In the genomic region with DNA sequence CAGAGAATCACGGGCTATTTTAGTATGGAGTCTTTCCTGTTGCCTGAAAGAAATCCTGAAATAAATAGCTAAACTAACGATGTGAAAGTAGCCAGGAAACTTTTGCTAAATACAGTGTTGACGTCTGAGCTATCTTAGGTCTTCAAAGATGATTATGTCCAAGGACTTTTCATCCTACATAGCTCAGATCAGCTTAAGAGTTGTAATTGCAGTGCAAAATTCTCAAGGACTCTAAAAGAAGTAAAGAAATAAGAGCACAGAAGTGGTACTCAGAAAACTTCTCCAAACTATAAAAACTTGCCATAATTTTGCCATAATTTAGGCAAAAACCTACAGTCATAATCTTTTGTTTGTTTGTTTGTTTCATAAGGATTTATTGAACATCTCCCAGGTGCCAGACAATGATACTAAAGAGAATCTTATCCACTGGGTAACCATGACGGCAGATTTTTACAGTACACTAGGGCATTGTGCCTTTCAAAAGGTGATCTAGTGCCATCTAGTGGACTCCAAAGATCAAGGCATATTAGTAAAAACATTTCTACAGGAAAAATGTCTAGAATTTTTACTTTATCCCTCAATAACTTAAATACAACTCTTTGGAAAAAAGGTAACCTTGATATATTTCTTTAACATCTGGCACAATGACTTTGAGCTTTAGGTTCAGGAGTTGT, we compare ENCODE assay signal across 9 mouse cellular contexts. TPM values are rescaled to one million over a fixed set of nuclear protein-coding genes. Genes with fewer than 3 reads are reported as not detected.
DNase-seq lines count a peak whose midpoint lies in the region; ATAC-seq lines count a peak whose summit lies in the region.
"Had no signal": no experiment of that assay in that cellular context is flagged by ENCODE, and none has a peak within 500 bp of the region (broad histone marks: within the 10 kb centered on the region; RNA-seq: fewer than 3 reads in every experiment).

No protein-coding gene starts in this region.

- no peak overlapping the region for H3K4me3 ChIP-seq in kidney, embryonic 14.5 days (ENCODE audit: low read length)
- no peak overlapping the region for H3K4me3 ChIP-seq in midbrain, embryonic 12.5 days
- H3K4me3 ChIP-seq: limb, embryonic 12.5 days had no signal

- 53% methylated on average over 4 of the region's 4 CpGs for WGBS in kidney, embryonic 14.5 days
- WGBS in midbrain, embryonic 12.5 days: 55% methylated on average over 4 of the region's 4 CpGs

- no peaks in the 10 kb centered on the region for H3K9me3 ChIP-seq in kidney, embryonic 14.5 days (ENCODE audit: control insufficient read depth, low read length)
- H3K9me3 ChIP-seq in midbrain, embryonic 12.5 days: no peaks in the 10 kb centered on the region
- H3K9me3 ChIP-seq: limb, embryonic 12.5 days had no signal

- H3K9ac ChIP-seq in kidney, embryonic 14.5 days (ENCODE audit: low read depth, low read length): no peak overlapping the region
- H3K9ac ChIP-seq in midbrain, embryonic 12.5 days (replicated peaks): no peak overlapping the region
- H3K9ac ChIP-seq: limb, embryonic 12.5 days had no signal

- no peaks in the 10 kb centered on the region for H3K27me3 ChIP-seq in kidney, embryonic 14.5 days (ENCODE audit: control insufficient read depth, insufficient read depth, low read length)
- no peaks in the 10 kb centered on the region for H3K27me3 ChIP-seq in midbrain, embryonic 12.5 days
- H3K27me3 ChIP-seq: limb, embryonic 12.5 days had no signal

- H3K27ac ChIP-seq in kidney, embryonic 14.5 days (ENCODE audit: low read depth, low read length): no peak overlapping the region
- H3K27ac ChIP-seq in midbrain, embryonic 12.5 days (replicated peaks): no peak overlapping the region
- H3K27ac ChIP-seq: limb, embryonic 12.5 days had no signal

- ATAC-seq in kidney, embryonic 14.5 days (ENCODE audit: low FRiP score, low TSS enrichment): no peak
- ATAC-seq in midbrain, embryonic 12.5 days (ENCODE audit: low FRiP score, low read depth): peak; percentile 75

- H3K4me1 ChIP-seq in kidney, embryonic 14.5 days (ENCODE audit: control insufficient read depth, insufficient read depth, low read length): no peaks in the 10 kb centered on the region
- no peaks in the 10 kb centered on the region for H3K4me1 ChIP-seq in midbrain, embryonic 12.5 days
- H3K4me1 ChIP-seq: limb, embryonic 12.5 days had no signal

- H3K36me3 ChIP-seq in kidney, embryonic 14.5 days (ENCODE audit: control insufficient read depth, insufficient read depth, low read length): no peaks in the 10 kb centered on the region
- H3K36me3 ChIP-seq in midbrain, embryonic 12.5 days: no peaks in the 10 kb centered on the region
- H3K36me3 ChIP-seq: limb, embryonic 12.5 days had no signal

- DNase-seq in kidney, postnatal 36 days: peak; percentile 3 to 17
- DNase-seq in Muller cell, postnatal 12 days (ENCODE audit: inconsistent ontology term): peak; percentile 36
- peak; percentile 79 for DNase-seq in embryo, embryonic 10.5 days (ENCODE audit: low spot score)
- DNase-seq in frontal cortex, postnatal 14 days (ENCODE audit: low spot score in 2 of 2): no peak
- no peak for DNase-seq in spleen, postnatal 10 days (ENCODE audit: low spot score in 2 of 2)
- DNase-seq in thymus, postnatal 36 days: no peak

- H3K4me2 ChIP-seq in kidney, embryonic 14.5 days (replicated peaks; ENCODE audit: low read depth, low read length): no peak overlapping the region
- H3K4me2 ChIP-seq in midbrain, embryonic 12.5 days (replicated peaks): no peak overlapping the region
- H3K4me2 ChIP-seq: limb, embryonic 12.5 days had no signal

RNA-seq across cellular contexts. Expression of a gene that starts 41.3 kb away (rescaled TPM):
- polyA plus RNA-seq in kidney, embryonic 14.5 days (2014; fragmentation: Nextera tagmentation; extraction: Ambion mirVana): 15.2 and 20.2 TPM in 2 replicates
- 1.1 and 3.2 TPM in 2 replicates for polyA plus RNA-seq in midbrain, embryonic 12.5 days (2016; fragmentation: Nextera tagmentation; extraction: Ambion mirVana)

Comparison
In these comparisons a context has a peak if more than half of its experiments do, and no peak if none do; other contexts are left out.
1. DNase-seq: peak in kidney, postnatal 36 days (2 of 2), Muller cell, postnatal 12 days (single experiment) and embryo, embryonic 10.5 days (single experiment); none in frontal cortex, postnatal 14 days (0 of 2), spleen, postnatal 10 days (0 of 2) and thymus, postnatal 36 days (0 of 2).